Mouse (Mus musculus): ENCODE measurements around the gene Rnf2.
"Not testable (repeated sequence)": the region's sequence is repeated elsewhere in the genome, so short reads cannot be mapped to it uniquely, and the experiment has no call there.

Rnf2 gene

DNA sequence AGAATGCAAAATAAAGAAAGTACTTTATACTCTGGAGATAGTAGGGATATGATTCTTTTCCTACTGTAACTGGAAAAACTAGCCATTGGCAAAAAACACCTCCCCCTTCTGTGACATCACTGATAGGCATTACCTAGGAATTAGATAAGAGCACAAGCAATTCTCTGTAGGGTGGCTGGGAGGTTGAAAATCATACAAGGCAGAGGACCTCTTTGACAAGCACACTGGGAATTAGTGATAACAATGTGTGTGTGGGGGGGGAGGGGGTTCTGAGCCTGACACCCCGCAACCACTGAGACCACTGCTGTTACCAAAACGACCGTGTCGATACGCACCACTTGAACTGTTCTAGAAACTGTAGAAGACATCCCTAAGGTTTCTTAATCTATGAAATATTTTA lies 16.0 kb downstream of the Rnf2 start:
- peak; percentile 54 for DNase-seq (ENCODE audit: low spot score)

DNA sequence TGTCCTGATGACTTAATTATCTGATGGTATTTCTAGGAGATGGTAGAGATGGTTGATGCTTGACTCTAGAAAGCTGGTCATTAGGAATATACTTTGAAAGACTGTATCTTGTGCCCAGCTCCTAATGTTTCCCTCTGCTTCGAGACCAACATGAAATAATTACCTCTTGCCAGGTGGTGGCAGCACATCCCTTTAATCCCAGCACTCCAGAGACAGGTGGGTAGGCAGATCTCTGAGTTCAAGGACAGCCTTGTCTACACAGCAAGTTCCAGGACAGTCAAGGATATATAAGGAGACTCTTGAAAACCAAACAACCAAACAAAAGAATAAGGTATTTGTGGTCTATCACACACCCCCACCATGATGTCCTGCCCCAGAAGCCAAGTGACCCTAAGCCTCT lies 17.2 kb downstream of the Rnf2 start:
- peak; percentile 25 for DNase-seq (ENCODE audit: low spot score)

DNA sequence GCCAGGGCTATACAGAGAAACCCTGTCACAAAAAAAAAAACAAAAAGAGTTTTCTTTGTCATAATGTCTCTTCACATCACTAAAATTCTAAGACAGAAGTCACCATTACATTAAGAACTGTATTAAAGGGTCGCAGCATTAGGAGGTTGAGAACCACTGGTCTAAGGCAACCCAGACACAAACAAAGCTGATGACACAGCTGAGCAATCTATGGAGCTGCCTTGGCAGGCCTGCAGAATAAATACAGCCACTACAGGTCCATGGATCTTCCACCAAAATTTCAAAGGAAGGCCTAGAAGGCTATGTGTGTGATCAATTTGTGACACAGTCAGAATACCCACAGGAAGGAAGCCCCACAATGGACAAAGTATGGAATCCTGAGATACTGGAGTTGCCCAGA lies 18.3 kb downstream of the Rnf2 start:
- no peak for DNase-seq (ENCODE audit: low spot score)

DNA sequence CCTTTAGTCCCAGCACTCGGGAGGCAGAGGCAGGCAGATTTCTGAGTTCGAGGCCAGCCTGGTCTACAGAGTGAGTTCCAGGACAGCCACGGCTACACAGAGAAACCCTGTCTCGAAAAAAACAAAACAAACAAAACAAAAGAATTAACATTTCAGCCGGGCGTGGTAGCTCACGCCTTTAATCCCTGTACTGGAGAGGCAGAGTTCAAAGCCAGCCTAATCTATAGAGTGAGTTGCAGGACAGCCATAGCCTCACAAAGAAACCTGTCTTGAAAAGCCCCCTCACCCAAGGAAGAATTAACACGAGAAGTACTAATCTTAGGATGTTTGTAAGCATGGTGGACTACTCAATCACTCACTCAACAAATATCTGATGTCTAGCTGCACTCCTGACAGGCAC lies 28.4 kb downstream of the Rnf2 start:
- DNase-seq (ENCODE audit: low spot score): not testable (repeated sequence)

DNA sequence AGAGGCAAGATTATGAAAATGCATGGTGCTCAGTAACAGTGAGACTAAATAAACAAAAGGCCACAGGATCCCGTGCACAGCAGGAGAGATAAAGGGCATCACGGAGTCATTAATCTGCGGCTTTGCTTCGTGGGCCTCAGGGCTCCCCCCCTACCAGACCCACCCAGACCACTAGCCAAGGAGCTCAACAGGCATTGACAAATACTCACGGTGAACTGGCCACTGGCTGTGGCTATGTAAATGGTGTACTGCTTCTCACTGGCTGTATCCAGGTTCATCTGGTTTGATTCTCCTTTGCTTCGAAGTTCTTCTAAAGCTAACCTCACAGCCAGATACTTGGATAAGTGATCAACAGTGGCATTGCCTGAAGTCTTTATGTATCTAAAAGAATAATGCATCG lies 29.3 kb downstream of the Rnf2 start:
- no peak for DNase-seq (ENCODE audit: low spot score)

DNA sequence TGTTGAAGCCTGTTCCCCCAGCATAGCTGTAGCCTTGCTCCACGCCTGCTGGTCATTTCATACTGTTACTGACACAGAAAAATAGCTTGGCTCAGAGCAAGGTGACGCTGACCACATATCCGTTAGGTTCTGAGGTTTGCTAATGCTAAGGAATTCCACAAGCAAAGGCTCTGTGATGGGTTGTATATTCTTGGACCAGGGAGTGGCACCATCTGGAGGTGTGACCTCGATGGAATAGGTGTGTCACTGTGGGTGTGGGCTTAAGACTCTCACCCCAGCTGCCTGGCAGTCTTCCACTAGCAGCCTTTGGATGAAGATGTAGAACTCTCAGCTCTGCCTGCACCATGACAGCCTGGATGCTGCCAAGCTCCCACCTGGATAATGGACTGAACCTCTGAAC lies 34.2 kb downstream of the Rnf2 start:
- no peak for DNase-seq (ENCODE audit: low spot score)

DNA sequence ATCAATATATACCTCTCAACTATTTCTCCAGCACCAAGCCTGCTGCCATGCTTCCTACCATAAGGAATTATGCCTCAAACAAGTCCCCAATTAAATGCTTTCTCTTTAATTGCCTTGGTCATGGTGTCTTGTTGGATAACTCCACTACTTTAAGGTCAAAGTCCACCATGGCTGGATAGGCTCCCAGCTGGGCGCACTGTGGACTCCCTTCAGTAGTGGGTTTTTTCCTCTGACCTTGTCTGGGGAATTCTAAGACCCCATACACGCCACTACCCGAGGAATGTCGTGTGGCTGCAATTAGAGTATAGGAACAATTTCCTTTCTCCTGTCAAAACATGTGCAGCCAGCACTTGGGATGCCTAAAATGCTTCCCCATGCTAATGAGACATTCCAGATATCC lies 35.8 kb downstream of the Rnf2 start:
- no peak for DNase-seq (ENCODE audit: low spot score)

DNA sequence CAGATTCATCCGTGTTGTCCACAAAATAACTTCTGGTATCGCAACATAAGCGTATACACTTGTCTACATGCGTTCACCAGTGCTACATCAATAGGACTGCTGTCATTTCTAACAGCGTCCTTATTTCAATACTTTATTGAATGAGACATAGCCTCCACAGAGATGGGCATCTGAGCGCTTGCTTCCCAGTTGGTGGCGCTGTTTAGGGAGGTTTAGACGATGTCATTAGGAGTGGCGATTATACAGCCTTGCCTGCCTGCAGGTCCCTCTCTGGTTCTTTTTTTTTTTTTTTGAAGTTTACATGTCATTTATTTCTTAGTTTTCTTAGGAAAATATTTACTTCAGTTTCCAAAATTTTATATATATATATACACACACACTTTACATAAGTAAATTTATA lies 39.5 kb downstream of the Rnf2 start:
- no peak for DNase-seq (ENCODE audit: low spot score)

DNA sequence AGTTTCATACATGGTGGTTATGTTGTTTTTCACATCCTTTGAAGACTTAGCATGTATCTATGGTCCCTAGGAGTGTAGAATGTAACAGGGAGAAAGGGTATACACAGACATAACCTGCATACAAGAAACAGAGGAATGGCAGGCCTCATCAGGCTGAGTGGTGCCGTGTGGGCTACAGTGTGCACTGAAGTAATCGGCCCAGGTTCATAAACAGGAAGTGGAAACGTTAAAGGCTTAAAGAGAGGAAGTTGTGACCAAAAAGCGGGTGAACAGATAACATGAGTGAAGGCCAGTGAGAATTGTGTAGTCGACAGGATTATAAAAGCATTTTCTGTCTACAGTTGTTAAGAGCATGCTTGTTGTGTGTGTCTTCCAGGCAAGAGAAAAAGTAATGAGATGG lies 43.7 kb downstream of the Rnf2 start:
- no peak for DNase-seq (ENCODE audit: low spot score)

DNA sequence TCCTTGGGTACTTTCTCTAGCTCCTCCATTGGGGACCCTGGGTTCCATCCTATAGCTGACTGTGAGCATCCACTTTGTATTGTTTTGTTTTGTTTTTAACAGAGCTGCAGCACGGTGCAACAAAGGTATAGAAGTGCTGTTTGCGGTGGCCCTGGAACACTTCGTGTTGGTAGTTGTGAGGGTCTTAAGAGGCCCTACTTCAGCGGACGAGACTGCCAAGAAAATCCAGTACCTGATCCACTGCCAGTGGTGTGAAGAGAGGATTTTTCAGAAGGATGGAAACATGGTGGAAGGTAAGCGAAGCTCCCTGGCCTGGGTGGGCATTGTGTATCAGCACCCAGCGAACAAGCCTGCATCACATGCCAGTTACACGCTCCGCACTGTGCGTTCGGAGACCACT lies 48.8 kb downstream of the Rnf2 start:
- DNase-seq (ENCODE audit: low spot score): no peak

DNA sequence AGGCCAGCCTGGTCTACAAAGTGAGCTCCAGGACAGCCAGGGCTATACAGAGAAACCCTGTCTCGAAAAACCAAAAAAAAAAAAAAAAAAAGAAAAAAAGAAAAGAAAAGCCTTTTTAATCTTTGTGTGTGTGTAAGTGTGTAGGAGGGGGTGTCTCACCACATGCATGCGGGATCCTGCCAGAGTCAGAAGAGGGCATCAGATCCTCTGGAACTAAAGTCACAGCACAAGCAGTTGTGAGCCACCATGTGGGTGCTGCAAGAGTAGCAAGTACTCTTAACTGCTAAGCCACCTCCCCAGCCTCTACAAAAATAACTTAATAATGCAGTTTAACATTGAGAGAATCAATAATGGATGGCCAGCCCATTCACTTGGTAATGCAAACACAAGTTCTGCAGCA lies 49.9 kb downstream of the Rnf2 start:
- DNase-seq (ENCODE audit: low spot score): no peak

DNA sequence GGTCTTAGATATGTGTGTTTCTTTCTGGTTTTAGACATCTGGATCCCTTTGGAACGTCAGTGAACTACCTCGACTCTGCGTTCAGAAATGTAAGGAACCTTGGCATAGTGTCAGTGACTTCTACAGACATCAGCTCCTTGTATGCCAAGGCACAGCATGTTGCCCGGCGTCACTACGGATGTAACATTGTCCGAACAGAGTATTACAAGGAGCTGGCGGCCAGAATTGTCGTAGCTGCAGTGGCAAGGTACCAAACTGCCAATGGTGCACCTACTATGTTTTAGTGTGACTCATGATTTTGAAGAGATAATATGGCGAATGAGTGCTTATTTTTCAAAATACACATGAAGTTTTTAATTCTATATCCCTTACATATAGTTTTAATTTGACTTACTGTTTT lies 50.9 kb downstream of the Rnf2 start:
- no peak for DNase-seq (ENCODE audit: low spot score)

DNA sequence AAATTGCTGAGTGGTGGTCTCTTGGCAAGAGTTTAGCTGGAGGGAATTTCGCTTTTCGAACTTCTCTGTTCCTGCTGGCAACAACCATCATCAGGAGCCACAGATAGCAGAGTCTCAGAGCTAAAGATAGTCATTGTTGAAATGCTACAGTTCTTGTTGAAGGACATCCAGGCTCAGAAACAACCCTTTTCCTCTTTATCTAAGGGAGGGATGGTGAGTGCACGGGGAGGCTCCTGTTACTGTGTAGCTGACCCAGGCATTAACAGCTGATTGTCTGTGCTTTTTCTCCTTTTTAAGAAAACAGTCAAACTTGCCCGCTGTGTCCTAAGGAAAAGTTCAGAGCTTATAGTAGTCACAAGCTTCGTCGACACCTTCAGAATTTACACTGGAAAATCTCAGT lies 65.3 kb downstream of the Rnf2 start:
- no peak for DNase-seq (ENCODE audit: low spot score)

DNA sequence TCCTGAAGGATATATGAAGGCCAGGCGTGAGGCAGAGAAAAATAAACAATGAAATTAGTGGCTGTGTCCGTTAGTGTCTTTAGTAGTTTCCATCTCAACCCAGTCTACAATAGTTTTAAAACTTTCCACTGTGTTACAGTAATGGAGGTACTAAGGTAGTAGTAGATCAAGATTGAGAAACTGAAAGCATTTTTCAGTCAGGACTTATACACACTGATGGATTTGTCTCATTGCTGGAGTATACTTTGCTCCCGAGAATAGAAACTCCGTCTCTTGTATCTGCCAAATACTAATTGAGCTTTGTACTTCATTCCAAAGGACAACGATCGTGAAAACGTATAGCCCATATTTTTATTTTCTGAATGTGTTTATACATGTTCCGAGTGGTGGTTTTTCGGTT lies 71.4 kb downstream of the Rnf2 start:
- DNase-seq (ENCODE audit: low spot score): no peak

DNA sequence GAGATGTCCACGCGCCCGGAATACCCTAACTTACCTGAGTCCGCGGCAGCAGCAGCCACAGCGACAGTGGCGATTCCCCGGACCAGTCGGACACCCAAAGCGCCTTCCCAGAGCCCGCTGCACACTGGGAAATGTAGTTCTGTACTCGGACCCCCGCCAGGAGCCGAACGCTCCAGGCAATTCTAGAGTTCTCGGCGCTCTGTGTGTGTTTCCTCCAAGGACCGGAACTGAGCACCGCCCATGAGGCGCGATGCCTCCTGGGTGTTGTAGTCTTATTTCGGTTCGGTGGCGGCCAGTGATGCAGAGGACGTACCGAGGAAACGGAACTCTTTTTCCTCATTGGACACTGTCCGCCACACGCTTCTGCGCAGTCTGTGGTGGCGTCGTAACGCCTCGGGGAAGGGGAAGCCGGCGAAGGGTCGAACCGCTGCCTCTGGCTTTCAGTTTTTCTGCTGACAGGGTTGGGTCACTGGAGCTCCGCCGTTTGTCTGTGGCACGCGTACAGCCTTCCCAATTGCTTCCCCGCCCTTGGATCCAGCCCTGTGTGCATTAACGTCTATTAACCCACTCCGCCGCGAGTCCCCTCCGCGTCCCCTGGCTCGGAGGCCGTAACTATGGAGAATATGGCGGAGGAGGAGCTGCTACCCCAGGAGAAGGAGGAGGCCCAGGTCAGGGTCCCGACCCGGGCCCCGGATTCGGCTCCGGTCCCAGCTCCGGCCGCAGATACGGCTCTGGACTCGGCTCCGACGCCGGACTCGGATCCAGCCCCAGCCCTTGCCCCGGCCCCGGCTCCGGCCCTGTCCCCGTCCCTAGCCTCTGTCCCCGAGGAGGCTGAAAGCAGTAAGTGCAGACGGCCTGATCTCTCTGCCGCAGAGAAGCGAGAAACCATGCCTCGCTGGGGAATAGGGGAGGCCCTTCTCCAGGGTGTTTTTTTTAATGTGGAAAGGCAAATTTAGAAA lies 72.2 kb downstream of the Rnf2 start, which contains the start of the genes Swt1 and Trmt1l:
Swt1 (minus strand) TSS at position 193 of the 959 bp plus-strand sequence.
Trmt1l (plus strand) TSS at position 280 of the 959 bp plus-strand sequence.
- DNase-seq (ENCODE audit: low spot score): peak; percentile 97

DNA sequence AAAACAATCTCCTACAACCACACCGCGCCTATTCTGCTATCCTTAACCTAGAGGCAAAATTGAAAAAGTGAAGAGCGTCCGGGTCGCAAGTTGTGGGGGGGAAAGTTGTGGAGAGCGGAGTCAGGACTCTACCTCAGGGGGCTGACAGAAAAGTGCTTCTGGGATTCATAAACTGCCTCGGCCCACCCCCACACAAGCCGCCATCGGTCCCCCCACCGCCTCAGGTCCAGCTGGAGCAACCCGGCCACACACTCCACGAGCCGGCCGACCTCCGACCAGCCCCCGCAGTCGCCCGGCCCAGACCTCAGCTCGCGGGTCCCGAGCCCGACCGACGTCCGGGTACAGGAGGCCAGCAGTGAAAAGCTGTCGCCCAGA lies 72.9 kb downstream of the Rnf2 start:
- DNase-seq (ENCODE audit: low spot score): peak; percentile 42

DNA sequence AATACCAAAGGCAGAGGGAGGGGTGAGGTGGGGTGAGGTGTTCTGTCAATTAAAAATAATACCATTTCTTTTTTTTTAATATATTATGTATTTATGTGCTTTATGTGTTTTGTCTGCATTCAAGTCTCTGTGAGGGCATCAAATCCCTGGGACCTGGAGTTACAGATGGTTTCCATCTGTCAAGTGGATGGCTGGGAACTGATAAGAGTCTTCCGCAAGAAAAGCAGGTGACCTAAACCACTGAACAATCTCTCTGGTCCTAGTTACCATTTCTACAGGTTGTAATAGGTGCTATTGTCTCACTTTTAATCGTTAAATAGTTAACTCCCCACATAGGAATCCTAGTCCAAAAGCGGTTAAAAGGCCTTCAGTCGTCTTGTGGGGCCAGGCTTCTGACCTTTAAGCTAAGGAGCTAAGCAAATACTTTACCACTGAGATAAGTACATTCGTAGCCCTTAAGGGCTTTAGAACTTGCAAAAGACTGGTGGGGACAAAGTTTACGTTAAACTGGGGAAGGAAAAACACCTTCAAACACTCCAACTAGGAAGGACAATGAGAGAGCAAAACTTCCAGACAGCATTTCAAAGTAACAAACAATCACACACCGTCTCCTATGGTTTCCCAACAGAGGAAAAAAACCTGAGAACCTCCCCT lies 73.7 kb downstream of the Rnf2 start:
- peak; percentile 42 for DNase-seq (ENCODE audit: low spot score)

DNA sequence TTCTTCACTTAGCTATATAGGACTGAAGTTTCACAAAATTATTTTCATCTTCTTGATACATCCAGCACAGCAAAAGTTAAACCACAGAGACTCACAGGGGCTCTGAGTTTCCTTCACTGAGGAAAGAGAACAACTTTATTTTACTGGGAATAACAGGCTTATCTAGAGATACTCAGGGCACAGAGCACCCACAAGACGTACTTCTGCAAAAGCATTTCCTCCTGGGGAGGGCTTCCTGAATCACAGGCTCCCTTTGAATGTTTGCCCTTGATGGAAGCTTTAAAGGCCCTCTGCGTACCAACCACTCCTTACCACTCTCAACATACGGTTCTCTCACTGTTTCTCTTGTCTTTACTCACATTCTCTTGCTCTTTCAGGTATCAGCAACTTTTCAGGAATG lies 78.6 kb downstream of the Rnf2 start:
- no peak for DNase-seq (ENCODE audit: low spot score)

DNA sequence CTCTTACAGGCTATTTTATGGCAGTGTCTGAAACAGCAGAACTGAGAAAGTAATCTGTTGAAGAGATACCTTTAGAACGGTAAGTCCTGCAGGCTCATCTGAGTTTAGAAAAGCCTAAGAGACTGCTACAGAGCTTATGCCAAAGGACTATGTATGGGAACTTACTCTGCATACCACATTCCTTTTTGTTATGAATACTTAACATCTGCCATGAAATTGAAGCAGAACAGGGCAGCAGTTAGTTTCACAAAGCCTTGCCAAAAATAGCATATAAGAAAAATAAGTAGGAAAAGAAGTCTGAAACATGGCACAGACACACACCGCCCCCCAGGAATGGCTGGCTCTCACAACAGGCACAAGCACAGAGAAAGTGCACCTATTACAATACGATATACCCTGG lies 90.9 kb downstream of the Rnf2 start:
- no peak for DNase-seq (ENCODE audit: low spot score)
